Mouse (Mus musculus) cortical plate, adult 2 months (tissue): ENCODE data around the gene Morn4.

Experiments
- CTCF ChIP-seq: fragments of 200-500 bp; IDR thresholded peaks from 2 replicates; pipeline ENCODE4 v1.5.1; 2011; ENCODE audit warnings: mild to moderate bottlenecking, control low read depth, low read length; ENCODE audit not compliant: insufficient read depth; ENCODE audit errors: extremely low read depth
- POLR2A ChIP-seq: fragments of 200-500 bp; IDR thresholded peaks from 2 replicates; pipeline ENCODE4 v1.6.1; 2011; ENCODE audit warnings: mild to moderate bottlenecking, low read length, control low read depth; ENCODE audit not compliant: insufficient read depth; ENCODE audit errors: extremely low read depth

DNA sequence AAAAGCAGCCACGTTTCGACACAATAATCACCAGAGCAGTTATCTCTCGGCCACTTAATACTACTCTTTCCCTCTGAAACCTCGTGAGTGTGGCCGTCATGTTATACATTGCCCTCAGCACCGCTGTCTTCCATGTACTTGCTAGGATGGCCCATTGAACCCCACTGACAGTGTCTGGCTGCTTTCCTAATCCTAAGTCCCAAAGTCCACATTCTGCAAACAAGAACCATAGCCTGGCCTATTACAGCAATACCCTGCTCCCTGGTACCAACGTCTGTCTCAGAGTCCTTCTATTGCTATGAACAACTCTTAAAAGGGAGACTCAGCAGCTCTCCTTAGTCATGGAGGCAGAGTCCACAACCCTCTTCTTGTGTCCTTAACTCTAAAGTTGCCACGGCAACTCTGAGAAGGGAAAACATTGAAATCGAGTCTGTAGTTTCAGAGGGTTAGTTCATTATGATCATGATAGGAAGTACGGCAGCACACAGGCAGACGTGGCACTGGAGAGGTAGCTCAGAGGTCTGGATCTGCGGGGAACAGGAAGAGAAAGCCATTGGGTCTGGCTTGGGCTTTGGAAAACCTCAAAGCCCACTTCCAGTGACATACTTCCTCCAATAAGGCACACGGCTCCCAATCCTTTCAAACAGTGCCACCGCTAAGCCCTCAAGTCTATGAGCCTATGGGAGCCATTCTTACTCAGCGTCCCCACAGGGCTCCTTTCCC lies 14.1 kb downstream of the Morn4 start:
- TF ChIP-seq CTCF (no peak), POLR2A (no peak)
